14 mouse cellular contexts compared by ENCODE assay signal in genomic region chr13:9340293-9340692, GRCm38 (mm10).
"Had no signal": no experiment of that assay in that cellular context is flagged by ENCODE, and none has a peak within 500 bp of the region (broad histone marks: within the 10 kb centered on the region; RNA-seq: fewer than 3 reads in every experiment).

No protein-coding gene starts in this region.

- H3K4me1 ChIP-seq: midbrain, embryonic 10.5 days; midbrain, embryonic 12.5 days; neural tube, embryonic 12.5 days; stomach, embryonic 15.5 days had no signal

- H3K4me3 ChIP-seq: midbrain, embryonic 10.5 days; midbrain, embryonic 12.5 days; neural tube, embryonic 12.5 days; stomach, embryonic 15.5 days had no signal

- H3K36me3 ChIP-seq: midbrain, embryonic 10.5 days; midbrain, embryonic 12.5 days; neural tube, embryonic 12.5 days; stomach, embryonic 15.5 days had no signal

- H3K4me2 ChIP-seq: lung, embryonic 14.5 days; midbrain, embryonic 12.5 days; neural tube, embryonic 12.5 days; stomach, embryonic 15.5 days had no signal

- DNase-seq: lung, adult 18-20 months; lung, embryonic 14.5 days; lung, postnatal 10 days; lung, postnatal 4 days; midbrain, embryonic 14.5 days; right cerebral cortex, postnatal 14 days; thymus, adult 18-20 months; thymus, postnatal 14 days; thymus, postnatal 4 days had no signal

- H3K9me3 ChIP-seq: midbrain, embryonic 10.5 days; midbrain, embryonic 12.5 days; neural tube, embryonic 12.5 days; stomach, embryonic 15.5 days had no signal

- H3K27ac ChIP-seq: midbrain, embryonic 10.5 days; midbrain, embryonic 12.5 days; neural tube, embryonic 12.5 days; stomach, embryonic 15.5 days had no signal

- H3K9ac ChIP-seq: lung, embryonic 14.5 days; midbrain, embryonic 12.5 days; neural tube, embryonic 12.5 days; stomach, embryonic 15.5 days had no signal

- ATAC-seq: midbrain, embryonic 16.5 days had no signal

- H3K27me3 ChIP-seq: midbrain, embryonic 12.5 days; neural tube, embryonic 12.5 days; stomach, embryonic 15.5 days had no signal
